Mouse (Mus musculus) small intestine, adult 2 months (tissue): Measurements from ENCODE around the gene Armc8. TPM values are rescaled to one million over a fixed set of nuclear protein-coding genes. Genes with fewer than 3 reads are reported as not detected.

Experiments used
- H3K27ac ChIP-seq: fragments of 200-500 bp; 2 replicates; pipeline ENCODE4 v1.5.1; 2012; ENCODE audit warnings: low read depth, low read length, control low read depth, inconsistent platforms; ENCODE audit not compliant: insufficient read depth
- H3K27me3 ChIP-seq: fragments of 200-500 bp; 2 replicates; pipeline ENCODE4 v1.6.1; 2012; ENCODE audit warnings: mild to moderate bottlenecking, moderate library complexity, low read length, inconsistent platforms; ENCODE audit not compliant: control insufficient read depth, insufficient read depth
- H3K36me3 ChIP-seq: fragments of 200-500 bp; 2 replicates; pipeline ENCODE4 v1.6.1; 2012; ENCODE audit warnings: mild to moderate bottlenecking, low read length, control low read depth, inconsistent platforms; ENCODE audit not compliant: control insufficient read depth, insufficient read depth
- H3K4me1 ChIP-seq: fragments of 200-500 bp; 2 replicates; pipeline ENCODE4 v1.6.1; 2012; ENCODE audit warnings: low read length, inconsistent platforms, mixed read lengths; ENCODE audit not compliant: control insufficient read depth, insufficient read depth, insufficient read length
- H3K4me3 ChIP-seq: fragments of 200-500 bp; 2 replicates; pipeline ENCODE4 v1.5.1; 2012; ENCODE audit warnings: low read depth, mild to moderate bottlenecking, control low read depth, inconsistent platforms, low read length, moderate library complexity
- CTCF ChIP-seq: fragments of 200-500 bp; IDR thresholded peaks from 2 replicates; pipeline ENCODE4 v1.5.1; 2012; ENCODE audit warnings: low read depth, mild to moderate bottlenecking, control low read depth, inconsistent platforms, low read length, moderate library complexity, mixed read lengths; ENCODE audit not compliant: insufficient replicate concordance, insufficient read length; ENCODE audit errors: extremely low read depth
- POLR2A ChIP-seq: fragments of 200-500 bp; IDR thresholded peaks from 2 replicates; pipeline ENCODE4 v1.6.1; 2012; ENCODE audit warnings: low read depth, mild to moderate bottlenecking, control low read depth, inconsistent platforms, low read length, moderate library complexity
- WGBS: fragments of 180-500 bp; shearing (Covaris S2); methylation state at CpG from one replicate; pipeline ENCODE4 v1.1.7; 2018; 5-methylcytosine and 5-hydroxymethylcytosine counted together
- polyA plus RNA-seq: library from polyadenylated mRNA; depleted of rRNA; stranded (reverse); fragments of >200 nt; gene quantifications from 2 replicates; pipeline ENCODE4 v1.2.3, GENCODE M21; 2012

Armc8 gene
- polyA plus RNA-seq, 1 experiment, result 9.5 TPM

- H3K27ac ChIP-seq, result peak within 1 kb of the TSS; percentile 58
- peak within 1 kb of the TSS; percentile 94 for H3K4me3 ChIP-seq
- peaks cover 10% of the 10 kb centered on the region for H3K36me3 ChIP-seq
- peaks cover 6% of the 10 kb centered on the region; the same call in 1 of the 2 replicates for H3K4me1 ChIP-seq
- TF ChIP-seq CTCF (no peak), POLR2A (peak; percentile 73)
- WGBS, result under 1% methylated on average over 57 of the region's 57 CpGs
- H3K27me3 ChIP-seq, result no peaks in the 10 kb centered on the region
Observed at GRCm38 (mm10) chr9:99575677-99576480, 7.2 kb upstream of the Armc8 start, which contains the start of gene Dbr1. Gene Dbr1, plus strand, starts transcription at chr9:99575799.

- WGBS, result under 1% methylated on average over 9 of the region's 9 CpGs
- Histone ChIP-seq H3K27ac (peak overlapping the region; percentile 86), H3K36me3 (no peaks in the 10 kb centered on the region), H3K27me3 (no peaks in the 10 kb centered on the region), H3K4me3 (peak overlapping the region; percentile 90), H3K4me1 (peaks cover 4% of the 10 kb centered on the region; the same call in 1 of the 2 replicates)
- no peak for TF ChIP-seq CTCF
- TF ChIP-seq POLR2A, result no peak
Observed at GRCm38 (mm10) chr9:99569071-99569397, 335 bp upstream of the Armc8 start.

- TF ChIP-seq CTCF (no peak), POLR2A (no peak; the same call in 1 of the 2 replicates)
- H3K4me3 ChIP-seq, result peak overlapping the region; percentile 90
- under 1% methylated on average over 15 of the region's 15 CpGs for WGBS
- peak overlapping the region; percentile 94 for H3K27ac ChIP-seq
- no peaks in the 10 kb centered on the region for H3K27me3 ChIP-seq
- peaks cover 4% of the 10 kb centered on the region; the same call in 1 of the 2 replicates for H3K4me1 ChIP-seq
- no peaks in the 10 kb centered on the region for H3K36me3 ChIP-seq
Observed at GRCm38 (mm10) chr9:99568023-99568346, 714 bp downstream of the Armc8 start.

GRCm38 (mm10) chr9:99563714-99564113, 5.0 kb downstream of the Armc8 start:
- H3K27ac ChIP-seq, result no peak overlapping the region
- TF ChIP-seq CTCF (no peak), POLR2A (no peak)
- no peaks in the 10 kb centered on the region for H3K36me3 ChIP-seq
- WGBS, result 9% methylated on average over 11 of the region's 11 CpGs
- H3K4me1 ChIP-seq, result peaks cover 4% of the 10 kb centered on the region; the same call in 1 of the 2 replicates
- H3K4me3 ChIP-seq, result no peak overlapping the region
- H3K27me3 ChIP-seq, result no peaks in the 10 kb centered on the region

GRCm38 (mm10) chr9:99560389-99560788, 8.3 kb downstream of the Armc8 start:
- WGBS, result 66% methylated on average over 3 of the region's 3 CpGs
- no peaks in the 10 kb centered on the region for H3K36me3 ChIP-seq
- H3K4me1 ChIP-seq, result peaks cover 5% of the 10 kb centered on the region; the same call in 1 of the 2 replicates
- H3K27me3 ChIP-seq, result no peaks in the 10 kb centered on the region
- TF ChIP-seq POLR2A (no peak), CTCF (no peak)
- no peak overlapping the region for H3K4me3 ChIP-seq
- H3K27ac ChIP-seq, result no peak overlapping the region

GRCm38 (mm10) chr9:99559557-99559904, 9.2 kb downstream of the Armc8 start:
- Histone ChIP-seq H3K36me3 (no peaks in the 10 kb centered on the region), H3K27ac (no peak overlapping the region), H3K4me3 (no peak overlapping the region), H3K4me1 (peaks cover 5% of the 10 kb centered on the region; the same call in 1 of the 2 replicates), H3K27me3 (no peaks in the 10 kb centered on the region)
- TF ChIP-seq CTCF, result no peak
- no peak for TF ChIP-seq POLR2A

- Histone ChIP-seq H3K27me3 (no peaks in the 10 kb centered on the region), H3K27ac (no peak overlapping the region), H3K36me3 (no peaks in the 10 kb centered on the region), H3K4me3 (no peak overlapping the region), H3K4me1 (peaks cover 5% of the 10 kb centered on the region; the same call in 1 of the 2 replicates)
- 74% methylated on average over 7 of the region's 7 CpGs for WGBS
- TF ChIP-seq POLR2A (no peak), CTCF (no peak)
Observed at GRCm38 (mm10) chr9:99558824-99559556, 9.7 kb downstream of the Armc8 start.
